Mouse (Mus musculus) cerebellum, adult 2 months (tissue): Measurements from ENCODE around the gene Agfg1. TPM values are rescaled to one million over a fixed set of nuclear protein-coding genes. Genes with fewer than 3 reads are reported as not detected.

ENCODE experiments used
- DNase-seq, 2 experiments: peaks; one replicate each; pipeline ENCODE4 v3.0.0; 2021
- H3K27ac ChIP-seq: fragments of 200-500 bp; 2 replicates; pipeline ENCODE4 v1.5.1; 2012; ENCODE audit warnings: low read length, control low read depth, inconsistent platforms; ENCODE audit not compliant: insufficient read depth
- H3K27me3 ChIP-seq: fragments of 200-500 bp; 2 replicates; pipeline ENCODE4 v1.6.1; 2012; ENCODE audit warnings: inconsistent platforms, mild to moderate bottlenecking, low read length, moderate library complexity; ENCODE audit not compliant: control insufficient read depth, insufficient read depth
- H3K4me1 ChIP-seq: fragments of 200-500 bp; 2 replicates; pipeline ENCODE4 v1.6.1; 2011; ENCODE audit warnings: low read length; ENCODE audit not compliant: control insufficient read depth, insufficient read depth
- H3K4me3 ChIP-seq: fragments of 200-500 bp; replicated peaks from 2 replicates; pipeline ENCODE3; 2011; ENCODE audit warnings: mild to moderate bottlenecking, low read depth, low read length, control low read depth; ENCODE audit not compliant: insufficient read depth
- CTCF ChIP-seq: fragments of 200-500 bp; IDR thresholded peaks from 2 replicates; pipeline ENCODE4 v1.5.1; 2011; ENCODE audit warnings: low read depth, mild to moderate bottlenecking, control low read depth, low read length, moderate library complexity, borderline replicate concordance; ENCODE audit not compliant: insufficient read depth
- POLR2A ChIP-seq: fragments of 200-500 bp; IDR thresholded peaks from 2 replicates; pipeline ENCODE4 v1.6.1; 2011; ENCODE audit warnings: low read length, control low read depth, borderline replicate concordance; ENCODE audit not compliant: insufficient read depth
- WGBS: fragments of 180-500 bp; shearing (Covaris S2); methylation state at CpG from one replicate; pipeline ENCODE4 v1.1.7; 2018; 5-methylcytosine and 5-hydroxymethylcytosine counted together
- polyA plus RNA-seq: library from polyadenylated mRNA; depleted of rRNA; stranded (reverse); fragments of >200 nt; gene quantifications from 2 replicates; pipeline ENCODE4 v1.2.3, GENCODE M21; 2012; rRNA removed

The Agfg1 gene
- 43.1 and 47.2 TPM in 2 replicates for polyA plus RNA-seq

GRCm38 (mm10) chr1:82839296-82839613 is at the start of gene Agfg1:
Agfg1 (plus strand) TSS chr1:82839483.
- Histone ChIP-seq H3K4me1 (peaks cover 8% of the 10 kb centered on the region), H3K27me3 (no peaks in the 10 kb centered on the region), H3K27ac (peak within 1 kb of the TSS; percentile 61; the same call in 1 of the 2 replicates), H3K4me3 (peak within 1 kb of the TSS; percentile 66)
- WGBS, result under 1% methylated on average over 34 of the region's 34 CpGs
- peak; percentile 90 to 95 for DNase-seq
- TF ChIP-seq POLR2A, result peak; percentile 48; the same call in 1 of the 2 replicates
- peak; percentile 75 for TF ChIP-seq CTCF

GRCm38 (mm10) chr1:82791105-82791504 is 48.2 kb upstream of the Agfg1 start:
- no peak for TF ChIP-seq POLR2A
- TF ChIP-seq CTCF, result no peak
- Histone ChIP-seq H3K4me3 (no peak overlapping the region), H3K27ac (no peak overlapping the region), H3K27me3 (no peaks in the 10 kb centered on the region), H3K4me1 (peaks cover 6% of the 10 kb centered on the region)
- no peak for DNase-seq
- WGBS, result 62% methylated on average over 11 of the region's 11 CpGs

GRCm38 (mm10) chr1:82792238-82792637 is 47.0 kb upstream of the Agfg1 start:
- no peak overlapping the region for H3K27ac ChIP-seq
- WGBS, result 95% methylated on average over 6 of the region's 6 CpGs
- no peak for TF ChIP-seq CTCF
- DNase-seq, result no peak
- H3K4me1 ChIP-seq, result peaks cover 6% of the 10 kb centered on the region
- no peaks in the 10 kb centered on the region for H3K27me3 ChIP-seq
- no peak overlapping the region for H3K4me3 ChIP-seq

GRCm38 (mm10) chr1:82793110-82793509 is 46.2 kb upstream of the Agfg1 start:
- no peaks in the 10 kb centered on the region for H3K27me3 ChIP-seq
- H3K4me1 ChIP-seq, result peaks cover 6% of the 10 kb centered on the region
- WGBS, result 93% methylated on average over 3 of the region's 3 CpGs
- no peak for TF ChIP-seq CTCF
- no peak for TF ChIP-seq POLR2A
- no peak overlapping the region for H3K27ac ChIP-seq
- no peak overlapping the region for H3K4me3 ChIP-seq
- no peak for DNase-seq

GRCm38 (mm10) chr1:82793986-82794385 is 45.3 kb upstream of the Agfg1 start:
- Histone ChIP-seq H3K4me3 (no peak overlapping the region), H3K27ac (no peak overlapping the region), H3K4me1 (peaks cover 6% of the 10 kb centered on the region), H3K27me3 (no peaks in the 10 kb centered on the region)
- DNase-seq, result peak in 1 of 2 experiments; percentile 31
- WGBS, result 6% methylated on average over 4 of the region's 4 CpGs
- TF ChIP-seq POLR2A, result no peak
- no peak for TF ChIP-seq CTCF

- DNase-seq, result no peak
- H3K27ac ChIP-seq, result no peak overlapping the region
- no peak overlapping the region for H3K4me3 ChIP-seq
- WGBS, result 100% methylated on average over 2 of the region's 2 CpGs
- no peak for TF ChIP-seq POLR2A
- no peak for TF ChIP-seq CTCF
- no peaks in the 10 kb centered on the region for H3K27me3 ChIP-seq
- H3K4me1 ChIP-seq, result peaks cover 6% of the 10 kb centered on the region
Measured at GRCm38 (mm10) chr1:82795211-82795610, 44.1 kb upstream of the Agfg1 start.

GRCm38 (mm10) chr1:82795702-82796443 is 43.4 kb upstream of the Agfg1 start:
- Histone ChIP-seq H3K4me1 (peaks cover 6% of the 10 kb centered on the region), H3K27me3 (no peaks in the 10 kb centered on the region), H3K4me3 (no peak overlapping the region), H3K27ac (no peak overlapping the region)
- 67% methylated on average over 18 of the region's 18 CpGs for WGBS
- TF ChIP-seq CTCF, result no peak
- TF ChIP-seq POLR2A, result no peak
- no peak for DNase-seq

GRCm38 (mm10) chr1:82797088-82797487 is 42.2 kb upstream of the Agfg1 start:
- TF ChIP-seq POLR2A, result no peak
- no peak for TF ChIP-seq CTCF
- H3K27ac ChIP-seq, result no peak overlapping the region
- no peak overlapping the region for H3K4me3 ChIP-seq
- H3K27me3 ChIP-seq, result no peaks in the 10 kb centered on the region
- 97% methylated on average over 4 of the region's 4 CpGs for WGBS
- no peak for DNase-seq
- H3K4me1 ChIP-seq, result peaks cover 8% of the 10 kb centered on the region
